Mouse (Mus musculus): ENCODE results near the gene Gucy1b2. TPM values are rescaled to one million over a fixed set of nuclear protein-coding genes. Genes with fewer than 3 reads are reported as not detected.

Gene Gucy1b2
- total RNA-seq (2022): under 1 TPM; 0.16 to 0.43 (median 0.23) TPM

DNA sequence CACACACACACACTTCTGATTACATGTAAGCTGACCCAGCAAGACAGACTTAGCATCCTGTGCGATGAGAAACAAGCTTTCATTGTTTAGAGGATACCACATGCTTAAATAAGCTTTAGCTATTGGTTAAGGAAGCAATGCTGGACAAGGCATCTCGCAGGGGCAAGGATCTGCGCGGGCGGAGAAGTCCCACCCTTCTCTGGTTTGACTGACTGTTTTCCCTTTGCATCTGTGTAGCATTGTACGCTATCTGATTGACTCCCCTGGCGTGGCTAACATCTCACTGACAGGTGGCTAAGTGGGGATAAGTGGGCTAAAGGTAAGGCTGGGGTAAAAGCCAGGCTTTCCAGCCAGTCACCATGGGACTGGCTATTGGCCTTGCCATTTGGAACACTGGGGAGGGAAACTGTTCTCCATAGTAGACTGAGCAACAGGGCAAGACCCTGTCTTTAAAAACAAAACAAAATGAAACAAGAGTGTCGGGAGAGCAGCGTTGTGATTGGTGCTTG is at the start of gene Gucy1b2:
Gucy1b2 (minus strand) TSS at position 51 of the 509 bp plus-strand sequence.
- no peak for DNase-seq (ENCODE audit: low spot score in 2 of 2)

DNA sequence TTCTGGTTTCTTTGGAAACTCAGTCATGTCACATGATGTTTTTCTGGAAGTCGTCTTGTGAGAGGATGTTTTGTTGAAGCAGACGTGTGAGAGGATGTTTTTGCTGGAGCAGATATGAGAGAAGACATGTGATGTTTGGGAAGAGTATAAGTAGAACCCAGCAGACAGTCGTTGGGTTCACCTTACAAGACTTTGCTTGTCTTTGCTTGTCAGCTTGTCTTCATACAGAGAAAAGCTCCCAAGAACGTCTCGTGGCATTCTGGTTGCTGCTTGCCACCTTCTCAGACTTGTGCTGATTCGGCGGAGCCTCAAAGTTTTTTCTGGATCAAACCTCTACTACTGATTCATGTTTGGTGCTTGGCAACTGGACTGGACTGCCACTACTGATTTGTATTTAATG is 41.3 kb upstream of the Gucy1b2 start:
- DNase-seq (ENCODE audit: low spot score in 2 of 2): no peak

DNA sequence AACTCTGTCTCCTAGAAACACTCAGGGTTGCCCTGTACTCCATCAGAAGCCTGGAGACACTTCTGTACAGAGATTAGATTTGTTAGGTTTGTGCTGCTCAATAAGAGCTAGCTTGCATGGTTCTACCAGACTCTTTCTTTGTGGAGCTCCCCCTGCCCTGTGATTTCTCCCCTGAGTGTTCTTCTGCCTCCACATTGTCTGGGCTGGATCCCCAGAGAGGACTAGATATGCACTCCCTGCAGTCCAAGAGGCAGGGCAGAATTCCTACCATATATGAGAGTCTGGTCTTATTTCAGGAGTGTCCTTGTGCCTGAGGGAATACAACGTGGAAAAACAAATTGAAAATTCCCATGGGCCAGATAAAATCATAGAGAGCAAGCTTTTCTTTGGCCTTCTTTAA is 40.4 kb upstream of the Gucy1b2 start:
- no peak for DNase-seq (ENCODE audit: low spot score in 2 of 2)

DNA sequence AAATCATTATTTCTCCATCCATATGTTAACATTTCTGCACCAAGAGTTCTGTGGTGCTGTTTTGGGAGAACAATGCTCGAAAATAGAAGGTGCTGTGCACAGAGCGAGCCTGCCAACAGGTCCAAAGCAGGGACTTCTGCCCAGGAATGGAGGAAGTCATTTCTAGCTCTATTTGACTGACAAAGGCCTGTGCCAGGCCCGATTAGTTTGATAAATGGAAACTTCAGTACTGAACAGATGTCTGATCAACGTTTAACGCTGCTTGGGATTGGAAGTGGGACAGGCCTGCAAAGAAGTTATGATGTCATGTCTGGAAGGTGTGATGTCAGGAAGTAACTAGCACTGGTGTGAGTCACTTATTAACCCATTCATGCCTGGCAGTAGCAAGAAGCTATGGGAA is 37.4 kb upstream of the Gucy1b2 start:
- DNase-seq (ENCODE audit: low spot score in 2 of 2): peak in 1 of 2 experiments; percentile 31

DNA sequence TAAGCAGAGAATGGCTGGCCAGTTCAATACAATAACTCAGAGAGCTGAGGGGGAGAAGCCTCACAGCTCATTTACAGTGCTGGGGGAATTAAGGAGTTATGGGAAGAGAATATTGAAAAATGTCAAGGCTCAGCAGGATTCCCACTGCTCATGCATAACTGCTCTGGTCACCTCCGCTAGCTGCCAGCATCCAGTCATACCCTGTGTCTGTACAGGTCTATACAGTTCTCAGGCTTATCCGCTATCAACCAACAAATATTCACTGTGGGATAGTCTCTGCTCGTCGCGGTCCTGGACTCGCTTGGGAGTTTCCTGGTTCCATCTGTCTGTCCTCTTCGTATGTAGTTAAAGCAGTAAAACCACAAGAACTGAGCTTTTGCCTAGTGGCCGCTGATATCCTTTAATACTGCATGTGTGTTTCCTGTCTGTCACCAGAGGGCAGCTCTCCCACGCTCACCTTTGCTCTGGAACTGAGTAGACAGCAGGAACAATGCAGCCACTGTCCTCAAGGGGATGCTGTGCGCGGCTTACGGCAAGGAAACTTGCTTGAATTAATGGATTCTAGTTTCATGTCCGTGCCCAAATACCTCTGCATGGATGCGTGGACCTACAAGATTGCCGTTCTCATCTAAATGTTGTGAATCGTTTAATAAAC is 36.2 kb upstream of the Gucy1b2 start:
- peak; percentile 76 to 78 for DNase-seq (ENCODE audit: low spot score in 2 of 2)

DNA sequence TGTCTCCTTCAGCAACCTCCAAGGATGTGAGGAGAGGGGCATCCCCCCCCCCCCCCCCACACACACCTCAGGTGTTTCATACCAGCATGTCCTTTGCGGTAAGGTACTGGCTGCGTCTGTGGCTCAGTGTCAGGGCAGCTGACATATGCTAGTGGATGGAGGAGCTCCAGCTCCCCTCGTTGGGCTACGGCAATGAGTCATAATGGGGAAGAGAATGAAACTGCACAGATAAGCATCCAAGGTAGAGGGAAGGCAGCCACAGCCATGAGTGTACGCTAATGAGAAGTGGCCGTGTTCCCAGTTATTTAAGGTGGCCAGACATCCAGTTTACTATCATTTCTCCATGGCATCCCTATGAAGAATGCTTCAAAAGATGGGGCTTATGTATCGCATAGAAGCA is 32.2 kb upstream of the Gucy1b2 start:
- peak in 1 of 2 experiments; percentile 22 for DNase-seq (ENCODE audit: low spot score in 2 of 2)

DNA sequence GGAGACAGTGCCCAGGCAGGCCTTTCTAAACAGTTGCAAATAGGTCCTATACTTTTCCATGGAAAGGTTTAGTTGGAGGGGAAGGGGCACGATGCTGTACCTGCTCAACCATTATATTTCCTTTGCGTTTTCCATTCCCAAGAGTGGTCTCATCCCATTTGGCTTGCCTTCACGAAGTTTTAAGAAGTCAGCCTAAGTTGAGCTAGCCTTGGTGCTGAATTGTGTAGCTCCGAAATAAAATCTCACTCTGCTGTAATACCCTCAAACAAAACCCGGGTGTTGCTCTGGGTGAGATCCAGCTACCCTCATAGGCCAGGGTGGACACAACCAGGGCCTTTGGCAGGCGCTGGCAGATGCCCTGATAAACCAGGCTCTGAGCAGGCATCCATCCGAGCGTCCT is 25.3 kb upstream of the Gucy1b2 start:
- DNase-seq (ENCODE audit: low spot score in 2 of 2): no peak

DNA sequence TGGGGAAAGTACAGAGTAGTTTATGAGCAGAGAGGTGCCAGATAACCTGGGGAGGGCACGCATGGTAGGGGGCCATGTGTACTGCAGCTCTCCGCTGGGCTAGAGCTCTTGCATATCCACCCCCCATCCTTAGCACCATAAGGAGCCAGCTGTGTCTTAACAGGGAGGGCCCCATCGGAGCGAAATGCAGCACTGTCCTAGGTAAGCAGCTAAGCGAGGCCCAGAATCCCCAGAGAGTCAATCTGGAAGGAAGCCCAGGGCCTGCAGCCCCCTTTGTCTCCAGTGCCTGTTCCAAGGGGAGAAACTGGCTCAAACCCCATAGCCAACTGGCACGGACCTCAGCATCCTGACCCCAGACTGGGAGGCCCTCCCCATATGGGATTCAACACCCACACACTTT is 23.3 kb upstream of the Gucy1b2 start:
- DNase-seq (ENCODE audit: low spot score in 2 of 2): no peak

DNA sequence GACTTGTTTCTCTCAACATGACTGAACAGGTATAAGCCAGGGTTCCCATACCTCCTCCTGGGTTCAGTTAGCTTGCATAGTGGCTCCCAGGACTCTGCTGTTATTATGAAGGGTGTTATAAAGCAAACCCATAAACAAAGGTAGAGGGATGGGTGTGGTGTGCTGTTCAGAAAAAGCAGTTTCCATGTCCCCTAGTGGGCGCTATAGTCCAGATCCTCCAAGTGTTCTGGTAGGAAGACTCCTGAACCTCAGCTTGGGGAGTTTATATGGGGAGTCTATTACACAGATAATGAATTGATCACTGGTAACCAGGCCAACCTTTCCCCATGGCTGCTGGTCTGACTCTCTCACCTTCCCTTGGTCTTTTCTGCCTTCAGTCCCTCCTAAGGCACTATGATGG is 18.4 kb upstream of the Gucy1b2 start:
- DNase-seq (ENCODE audit: low spot score in 2 of 2): no peak

DNA sequence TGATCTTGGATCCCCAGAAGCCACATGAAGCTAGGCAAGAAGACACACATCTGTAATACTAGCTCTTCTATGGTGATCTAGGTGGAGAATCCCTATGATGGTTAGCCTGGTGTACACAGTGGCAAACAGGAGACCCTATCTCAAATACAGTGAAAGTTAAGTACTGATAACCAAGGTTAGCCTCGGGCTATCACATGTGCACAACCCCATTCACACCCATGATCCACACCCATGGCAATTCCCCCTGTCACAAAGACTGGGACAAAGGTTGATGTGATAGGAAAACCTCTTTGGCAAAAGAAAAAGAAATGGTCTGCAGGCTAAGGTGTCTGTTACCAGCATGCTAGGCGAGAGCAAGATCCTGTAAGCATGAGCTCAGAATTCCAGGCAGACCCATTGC is 16.0 kb upstream of the Gucy1b2 start:
- no peak for DNase-seq (ENCODE audit: low spot score in 2 of 2)

DNA sequence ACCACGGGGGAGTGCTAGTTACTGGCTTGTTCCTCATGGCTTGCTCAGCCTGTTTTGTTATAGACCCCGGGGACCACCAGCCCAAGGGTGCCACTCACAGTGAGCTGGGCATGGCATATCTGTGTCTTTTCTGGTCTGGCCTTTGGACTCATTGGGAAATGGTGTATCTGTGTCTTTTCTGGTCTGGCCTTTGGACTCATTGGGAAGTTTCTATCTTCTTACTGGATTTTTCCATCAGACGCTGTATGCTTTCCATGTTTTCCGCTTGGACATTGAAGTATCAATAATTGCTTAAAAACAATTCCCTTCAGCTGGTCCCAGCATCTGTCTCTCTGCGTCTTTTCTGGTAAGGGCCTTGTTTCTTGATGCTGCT is 12.7 kb upstream of the Gucy1b2 start:
- DNase-seq (ENCODE audit: low spot score in 2 of 2): no peak

DNA sequence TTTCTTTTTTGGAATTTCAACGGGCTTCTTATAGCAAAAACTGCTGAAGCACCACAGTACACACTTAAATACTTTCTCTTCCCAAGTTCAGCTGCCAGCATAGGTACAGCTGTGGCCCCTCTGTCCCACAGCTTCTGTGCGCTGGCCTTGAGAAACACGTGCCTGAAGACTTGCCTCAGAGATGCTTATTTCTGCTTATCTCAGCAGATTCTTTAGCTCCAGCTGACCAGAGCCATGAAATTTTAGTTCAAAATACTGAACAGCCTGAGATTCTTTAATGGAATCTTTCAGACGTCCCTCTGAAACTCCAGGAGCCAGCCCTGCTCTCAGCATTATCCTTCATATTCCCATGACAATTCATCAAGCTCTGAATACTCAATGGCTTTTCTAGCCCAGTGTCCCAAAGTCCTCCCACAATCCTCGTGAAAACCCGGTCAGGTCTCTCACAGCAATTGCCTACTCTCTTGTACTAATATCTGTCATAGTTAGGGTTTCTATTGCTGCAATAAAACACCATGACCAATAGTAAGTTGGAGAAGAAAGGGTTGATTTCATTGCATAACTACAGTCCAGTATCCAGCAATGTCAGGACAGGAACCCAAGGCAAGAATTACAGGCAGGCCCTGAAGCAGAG is 12.1 kb upstream of the Gucy1b2 start:
- DNase-seq (ENCODE audit: low spot score in 2 of 2): no peak

DNA sequence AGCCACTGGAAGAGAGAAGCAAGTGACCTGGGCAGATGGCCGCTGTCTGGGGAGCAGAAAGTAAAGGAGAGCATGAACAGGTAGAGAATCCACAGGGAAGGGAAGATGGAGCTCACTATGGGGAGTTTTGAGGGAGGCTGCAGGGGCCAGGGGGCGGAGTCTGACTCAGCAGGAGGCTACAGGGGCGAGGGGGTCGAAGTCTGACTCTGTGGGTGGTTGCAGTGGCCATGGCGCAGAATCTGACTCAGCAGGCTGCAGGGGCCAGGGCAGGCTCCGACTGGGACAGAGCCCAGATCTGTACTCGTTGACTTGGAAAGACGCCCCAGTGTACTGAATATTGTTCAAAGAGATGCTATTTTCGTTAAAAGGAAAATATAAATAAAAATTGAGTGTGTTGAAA is 8.9 kb upstream of the Gucy1b2 start:
- no peak for DNase-seq (ENCODE audit: low spot score in 2 of 2)

DNA sequence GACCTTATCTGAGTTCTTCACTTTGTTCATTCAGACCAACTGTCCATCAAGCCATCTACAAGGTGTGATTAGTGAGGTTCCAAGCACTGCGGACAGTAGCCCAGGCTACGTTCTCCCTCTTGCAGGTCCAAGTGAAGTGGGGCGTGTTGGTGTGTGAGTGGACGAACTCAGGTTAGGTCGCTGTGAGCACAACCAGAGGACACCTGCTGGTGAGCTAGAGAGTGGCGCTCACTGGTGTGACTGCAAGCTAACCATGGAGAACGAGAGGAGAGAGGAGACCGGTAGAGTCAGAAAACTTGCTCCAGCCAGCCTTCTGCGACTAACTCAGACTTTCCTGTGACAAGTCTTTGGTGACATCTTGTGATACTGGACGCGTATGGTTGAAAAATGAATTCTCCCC is 3.5 kb upstream of the Gucy1b2 start:
- no peak for DNase-seq (ENCODE audit: low spot score in 2 of 2)

DNA sequence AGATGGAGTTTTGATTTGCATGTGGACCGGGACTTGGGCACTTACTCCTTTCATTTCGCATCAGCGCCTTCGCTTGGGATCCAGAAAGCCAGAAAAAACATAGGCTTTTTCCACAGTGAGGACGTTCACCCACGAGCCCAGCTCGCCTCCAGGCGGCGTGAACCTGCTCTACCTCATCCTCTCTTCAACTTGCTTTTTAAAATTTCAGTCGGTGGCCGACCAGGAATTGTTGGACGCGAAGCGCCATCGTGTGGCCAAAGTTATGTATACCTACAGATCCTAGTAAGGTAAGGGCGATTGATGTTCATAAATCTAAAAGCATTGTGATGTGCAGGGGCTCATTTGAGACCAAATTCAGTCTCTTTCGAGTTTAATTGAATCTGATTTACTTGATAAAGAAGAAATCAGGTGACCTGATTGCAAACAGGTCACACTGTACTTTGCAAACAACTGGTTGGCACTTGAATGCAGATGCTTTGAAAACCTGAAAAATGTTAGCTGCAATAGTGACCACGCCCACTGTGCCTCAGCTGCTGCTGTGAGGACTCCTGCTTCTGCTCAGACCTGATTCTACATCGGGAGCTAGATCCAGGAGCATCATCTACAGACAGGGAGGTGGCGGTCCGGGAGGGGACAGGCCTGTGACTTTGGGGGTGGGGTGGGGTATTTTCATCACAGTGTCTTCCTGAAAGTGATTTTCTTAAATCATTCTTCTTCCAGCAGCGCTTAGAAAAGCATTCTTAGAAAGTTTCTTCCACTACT is 1.5 kb upstream of the Gucy1b2 start:
- DNase-seq (ENCODE audit: low spot score in 2 of 2): peak; percentile 80 to 93

DNA sequence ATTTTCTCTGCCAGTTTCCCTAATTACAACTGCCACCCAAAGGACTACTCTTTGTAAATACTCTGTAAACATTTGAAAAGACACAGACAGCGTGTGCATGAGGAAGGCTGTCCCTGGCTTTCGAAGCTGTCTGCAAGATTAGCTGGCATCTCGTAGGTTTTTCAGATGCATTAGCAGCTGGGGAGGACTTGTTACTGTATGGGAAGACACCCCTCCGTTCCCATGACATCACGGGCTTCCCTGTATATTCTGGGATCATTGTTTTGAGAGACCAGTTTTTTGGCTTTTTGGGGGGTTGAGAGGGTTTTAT is 564 bp downstream of the Gucy1b2 start:
- DNase-seq (ENCODE audit: low spot score in 2 of 2): no peak

DNA sequence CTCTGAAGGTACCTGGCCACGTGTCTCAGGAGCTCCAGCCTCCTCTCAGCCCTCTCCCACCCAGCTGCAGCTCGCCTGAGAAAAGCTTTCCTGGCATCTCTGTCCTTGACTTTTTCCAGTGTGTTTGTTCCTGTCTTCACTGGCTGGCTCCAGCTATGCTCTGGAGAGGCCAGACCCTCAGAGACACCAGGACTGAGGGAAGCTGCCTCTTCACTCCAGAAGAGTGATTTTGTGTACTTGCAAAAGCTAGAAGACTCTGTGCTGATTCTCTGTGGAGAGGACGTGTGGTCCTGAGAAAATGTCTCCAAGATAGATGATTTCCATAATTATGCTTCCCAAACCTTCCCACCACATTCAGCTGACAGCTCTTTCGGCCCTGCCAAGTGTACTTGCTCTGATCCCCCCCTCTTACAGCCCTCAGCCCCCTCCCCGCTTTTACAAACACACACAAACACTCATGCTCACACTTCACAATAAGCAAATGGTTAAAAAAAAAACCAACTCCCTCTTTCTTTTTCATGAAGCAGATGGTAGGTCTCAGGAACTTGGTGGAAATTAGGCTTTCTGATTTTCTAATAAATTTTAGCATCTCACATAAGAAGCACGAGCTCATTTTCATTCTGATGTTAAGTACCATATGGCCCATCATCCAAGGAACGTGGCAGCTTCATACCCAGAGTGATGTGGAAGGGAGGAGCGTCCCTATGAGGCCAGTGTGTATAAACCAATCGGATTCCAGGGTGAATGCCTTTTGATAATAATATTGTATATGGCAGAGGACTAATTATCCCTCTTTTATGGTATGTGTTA is 1.1 kb downstream of the Gucy1b2 start:
- no peak for DNase-seq (ENCODE audit: low spot score in 2 of 2)

DNA sequence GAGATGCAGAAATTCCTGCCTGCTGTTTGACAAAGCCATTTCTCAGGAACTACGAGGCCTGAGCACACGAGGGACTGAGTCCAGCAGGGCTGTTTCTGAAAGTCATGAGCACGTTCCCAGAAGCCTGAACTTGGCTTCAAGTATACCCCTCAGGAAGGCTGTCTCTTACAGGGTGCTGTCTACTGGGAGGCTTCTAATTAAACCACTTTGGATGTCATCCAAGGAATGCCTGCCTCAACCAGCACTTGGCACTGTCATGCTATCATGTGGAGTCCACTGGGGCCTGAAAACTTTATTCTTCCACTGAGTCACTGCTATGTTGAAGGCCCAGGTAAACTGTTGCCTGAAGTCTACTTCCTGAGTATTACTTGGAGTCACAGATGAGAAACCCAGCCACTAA is 2.0 kb downstream of the Gucy1b2 start:
- no peak for DNase-seq (ENCODE audit: low spot score in 2 of 2)

DNA sequence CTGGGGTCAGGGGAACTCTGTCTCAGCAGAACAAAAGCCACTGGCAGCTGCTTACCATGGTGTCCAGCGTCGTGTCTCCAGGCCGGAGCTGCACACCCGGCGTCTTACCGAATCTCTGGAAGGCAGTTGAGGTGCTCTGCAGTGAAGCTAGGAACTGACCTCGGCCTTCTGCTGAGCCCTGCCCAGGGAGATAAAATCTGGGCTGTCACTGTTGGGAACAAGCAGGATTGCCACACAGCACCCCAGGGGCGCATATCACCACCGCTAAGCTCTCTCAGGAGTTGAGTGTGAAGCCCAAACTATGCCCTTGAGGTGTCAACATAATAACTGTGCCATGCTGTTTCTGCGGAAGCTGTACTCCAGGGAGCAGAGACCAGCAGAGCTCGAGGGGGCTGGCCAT is 2.8 kb downstream of the Gucy1b2 start:
- DNase-seq (ENCODE audit: low spot score in 2 of 2): no peak

DNA sequence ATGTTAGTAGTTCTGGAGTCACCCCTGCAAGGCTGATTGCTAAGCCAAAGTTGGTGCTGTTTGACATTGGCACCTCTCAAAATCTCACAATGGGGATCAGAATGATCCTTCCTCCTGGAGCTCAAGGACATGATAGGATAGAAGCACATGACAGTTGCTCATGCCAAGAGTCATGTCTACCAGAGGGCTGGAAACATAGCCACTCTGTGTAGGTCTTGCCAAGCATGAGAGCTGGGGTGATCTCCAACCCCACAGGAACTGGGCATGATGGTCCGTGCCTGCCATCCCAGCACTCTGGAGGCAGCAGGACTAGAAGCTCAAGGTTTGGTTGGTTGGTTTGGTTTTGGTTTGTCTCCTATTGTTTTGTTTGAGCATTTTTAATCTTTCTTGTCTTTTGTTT is 5.4 kb downstream of the Gucy1b2 start:
- no peak for DNase-seq (ENCODE audit: low spot score in 2 of 2)

DNA sequence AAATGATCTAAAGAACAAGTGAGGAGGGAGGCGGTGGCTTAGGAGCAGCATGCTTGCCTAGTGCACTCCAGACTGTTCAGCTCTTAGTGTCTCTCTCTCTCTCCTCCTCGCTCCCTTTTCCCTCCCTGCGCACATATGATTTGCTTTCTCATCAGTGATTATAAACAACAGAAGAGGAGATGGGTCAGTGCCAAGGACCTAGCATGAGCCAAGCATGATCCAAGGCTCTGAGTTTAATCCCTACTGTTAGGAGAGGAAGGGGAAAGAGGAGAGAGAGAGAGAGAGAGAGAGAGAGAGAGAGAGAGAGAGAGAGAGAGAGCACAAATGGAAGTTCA is 8.9 kb downstream of the Gucy1b2 start:
- DNase-seq (ENCODE audit: low spot score in 2 of 2): no peak

Data from layer of hippocampus, adult 8-10 months (tissue).